Mouse (Mus musculus): ENCODE results near the gene Ddx23.

Ddx23 gene

DNA sequence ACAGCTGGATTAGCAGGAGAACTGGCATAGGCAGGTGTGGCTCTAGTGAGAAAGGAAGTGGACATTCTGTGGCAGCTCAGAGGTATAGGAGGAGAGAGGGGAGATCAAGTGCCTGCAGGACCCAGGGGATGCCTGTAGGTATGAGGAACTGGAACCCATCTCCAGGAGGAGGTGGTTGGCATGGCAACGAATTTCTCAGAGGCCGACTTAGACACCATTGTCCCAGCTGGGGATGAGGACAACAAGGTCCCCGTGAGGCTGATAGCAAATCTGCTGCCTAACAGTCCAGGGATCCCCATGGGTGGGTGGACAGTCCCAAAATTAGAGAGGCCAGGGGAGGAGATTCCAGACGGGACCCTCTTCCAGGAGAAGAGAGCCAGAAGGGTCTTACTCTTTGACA lies 29.8 kb downstream of the Ddx23 start:
- DNase-seq (ENCODE audit: low spot score in 2 of 2): no peak

DNA sequence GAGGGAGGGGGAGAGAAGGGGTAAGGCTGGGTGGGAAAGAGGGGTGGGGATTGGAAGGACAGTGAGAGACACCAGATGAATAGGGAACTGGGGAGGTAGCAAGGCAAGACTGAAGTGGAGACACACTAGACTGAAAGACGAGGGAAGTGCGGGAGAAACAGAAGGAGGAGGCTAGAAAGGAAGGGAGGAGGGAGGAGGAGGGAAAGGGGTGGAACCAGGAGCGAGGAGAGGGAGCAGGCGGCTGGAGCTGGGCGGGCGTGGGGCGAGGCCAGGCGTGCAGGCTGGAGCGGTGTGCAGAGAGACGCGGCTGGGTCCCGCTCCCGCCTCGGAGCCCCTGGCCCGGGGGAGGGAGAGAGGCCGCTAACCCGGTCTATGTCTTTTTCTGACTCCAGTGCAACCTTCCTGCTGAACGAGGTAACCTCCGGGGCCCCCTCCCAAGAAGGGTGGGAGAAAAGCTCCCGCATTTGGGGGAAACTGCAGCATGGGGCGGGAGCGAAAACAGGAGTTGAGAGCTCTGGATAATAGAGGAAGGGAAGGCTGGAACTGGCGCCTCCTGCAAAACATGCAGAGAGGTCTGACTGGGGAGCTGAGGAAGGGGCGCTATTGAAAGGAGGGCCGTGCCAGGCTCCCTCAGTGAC lies 30.5 kb downstream of the Ddx23 start:
- DNase-seq (ENCODE audit: low spot score in 2 of 2): no peak

DNA sequence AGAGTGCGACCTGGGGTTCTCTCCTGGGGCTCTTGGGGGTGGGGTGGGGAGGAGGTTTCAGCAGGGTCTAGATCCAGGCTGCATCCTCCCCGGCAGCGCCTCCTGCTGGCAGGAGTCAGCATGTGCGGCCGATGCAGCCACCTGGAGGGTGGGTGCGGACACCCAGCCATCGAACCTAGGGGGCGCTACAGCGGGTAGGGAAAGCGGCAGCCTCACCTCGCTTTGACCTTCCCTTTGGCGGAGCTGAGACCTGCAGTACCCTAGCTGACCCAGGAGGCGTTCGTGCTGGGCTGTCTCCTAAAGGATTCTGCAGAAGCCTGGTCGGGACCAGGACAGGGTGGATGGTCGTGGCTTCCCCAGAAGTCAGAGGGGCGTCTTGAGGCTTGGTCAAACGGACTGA lies 31.2 kb downstream of the Ddx23 start:
- peak; percentile 73 to 87 for DNase-seq (ENCODE audit: low spot score in 2 of 2)

DNA sequence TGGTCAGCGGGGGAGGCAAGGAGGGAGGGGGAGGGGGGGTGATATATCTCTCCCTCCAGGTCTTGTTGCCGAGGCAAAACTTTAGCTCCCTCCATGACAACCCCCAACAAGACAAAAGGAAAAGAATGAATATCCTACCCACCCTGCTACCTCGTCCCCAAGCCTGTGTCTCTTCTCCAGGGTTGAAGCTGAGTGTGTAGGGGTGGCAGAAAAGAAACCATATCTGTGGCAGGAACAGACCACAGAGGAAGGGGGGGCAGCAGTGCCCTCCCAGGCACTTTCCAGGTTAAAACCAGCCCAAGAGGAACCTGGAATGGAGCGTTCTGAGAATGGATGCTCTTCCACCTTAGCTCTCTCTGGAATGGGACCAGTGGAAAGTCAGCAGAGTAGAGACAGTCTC lies 32.2 kb downstream of the Ddx23 start, which contains the start of gene Cacnb3:
TSS of gene Cacnb3 (plus strand) at position 301 of the 400 bp plus-strand sequence.
- no peak for DNase-seq (ENCODE audit: low spot score in 2 of 2)

DNA sequence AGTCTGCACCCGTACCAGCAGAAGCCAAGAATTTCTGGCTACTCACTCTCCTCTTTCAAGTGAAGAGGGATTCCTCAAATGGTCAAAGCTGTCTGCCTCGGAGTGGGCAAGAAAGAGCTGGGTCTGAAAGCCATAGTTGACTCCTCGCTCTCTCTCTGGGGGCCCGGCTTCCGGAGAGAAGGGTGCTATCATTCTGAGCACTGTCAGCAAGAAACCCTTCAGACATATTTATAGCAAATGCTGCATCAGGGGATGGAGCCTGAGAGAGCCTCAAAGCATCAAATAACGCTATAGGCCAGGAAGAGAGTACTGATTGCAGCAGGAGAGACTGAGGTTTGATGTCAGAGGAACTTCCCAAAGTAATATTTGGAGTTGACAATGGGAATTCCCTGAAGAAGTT lies 33.2 kb downstream of the Ddx23 start:
- no peak for DNase-seq (ENCODE audit: low spot score in 2 of 2)

DNA sequence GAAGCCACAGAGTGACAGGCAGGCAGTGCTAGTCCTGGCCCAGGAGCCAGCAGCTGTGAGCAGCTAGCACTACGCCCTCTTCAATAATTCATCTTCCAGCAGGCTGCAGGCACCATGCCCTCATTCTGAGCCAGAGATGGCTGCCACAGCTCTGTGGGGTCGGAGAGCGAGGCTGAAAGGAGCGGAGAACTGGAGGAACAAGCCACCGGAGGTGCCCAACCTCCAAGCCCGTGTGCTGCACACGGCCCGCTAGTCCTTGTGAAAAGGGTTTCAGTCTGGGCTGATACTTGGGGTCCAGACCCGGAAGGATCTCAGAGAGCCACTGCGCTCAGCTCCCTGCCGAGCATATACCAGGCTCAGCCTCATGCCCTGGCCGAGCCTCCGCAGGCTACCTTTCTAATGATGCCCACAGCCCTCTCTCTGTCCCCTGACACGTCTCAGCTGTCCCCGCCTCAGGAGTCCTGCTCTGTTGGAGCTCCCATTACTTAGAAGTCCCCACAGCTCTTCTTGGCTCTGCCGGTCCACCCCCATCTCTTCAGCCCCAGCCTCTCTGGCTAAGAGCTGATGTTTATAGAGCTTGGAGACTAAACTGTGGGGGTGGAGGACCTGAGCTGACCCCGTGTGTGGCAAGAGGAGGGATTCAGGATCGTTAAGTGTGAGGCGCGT lies 34.0 kb downstream of the Ddx23 start:
- DNase-seq (ENCODE audit: low spot score in 2 of 2): no peak

DNA sequence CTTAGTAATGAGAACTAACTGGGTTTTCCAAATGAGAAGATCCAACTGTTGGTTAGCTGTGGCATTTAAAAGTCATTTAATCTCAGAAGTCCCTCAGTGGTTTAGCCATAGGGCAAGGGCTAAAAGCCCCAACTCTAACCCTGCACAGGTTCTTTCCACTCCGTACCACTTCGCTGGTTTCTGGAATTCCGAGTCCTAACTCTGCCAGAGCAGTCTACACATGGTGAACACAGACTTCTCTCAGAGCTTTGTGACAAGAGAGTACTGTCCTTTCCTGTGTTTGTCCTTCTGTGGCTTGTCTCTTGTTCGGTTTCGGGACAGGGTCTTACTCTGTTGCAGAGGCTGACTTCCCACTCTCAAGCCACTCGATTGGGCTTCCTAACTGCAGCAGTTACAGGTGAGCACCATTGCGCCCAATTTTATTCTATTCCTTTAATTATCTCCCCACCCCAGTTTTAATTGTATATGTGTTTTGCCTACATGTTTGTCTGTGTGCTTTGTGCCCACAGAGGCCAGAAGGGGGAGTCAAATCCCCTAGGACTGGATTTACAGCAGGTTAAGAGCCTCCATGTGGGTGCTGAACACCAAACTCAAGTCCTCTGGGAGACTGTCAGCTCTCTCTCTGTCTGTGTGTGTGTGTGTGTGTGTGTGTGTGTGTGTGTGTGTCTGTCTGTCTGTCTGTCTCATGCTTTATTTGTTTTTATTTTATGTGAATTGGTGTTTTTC lies 36.0 kb downstream of the Ddx23 start:
- DNase-seq (ENCODE audit: low spot score in 2 of 2): no peak

DNA sequence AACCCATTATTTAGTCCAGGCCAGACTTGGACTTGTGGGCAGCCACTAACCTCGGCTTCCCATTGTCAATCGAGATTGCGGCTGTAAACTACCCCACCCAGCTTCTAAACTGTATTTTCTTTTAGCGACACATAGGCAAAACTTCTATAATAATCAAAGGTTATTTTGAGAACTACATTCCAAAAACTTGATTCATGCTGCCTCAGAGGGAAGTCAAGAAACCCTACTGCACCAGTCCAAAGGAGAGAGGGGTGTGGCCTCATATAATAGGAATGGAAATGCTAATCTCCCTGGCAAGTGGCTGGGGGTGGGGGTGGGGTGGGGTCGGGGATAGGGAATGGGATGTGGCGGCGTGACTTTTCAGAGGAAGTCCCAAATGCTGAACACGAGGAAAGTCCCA lies 36.6 kb downstream of the Ddx23 start:
- no peak for DNase-seq (ENCODE audit: low spot score in 2 of 2)

DNA sequence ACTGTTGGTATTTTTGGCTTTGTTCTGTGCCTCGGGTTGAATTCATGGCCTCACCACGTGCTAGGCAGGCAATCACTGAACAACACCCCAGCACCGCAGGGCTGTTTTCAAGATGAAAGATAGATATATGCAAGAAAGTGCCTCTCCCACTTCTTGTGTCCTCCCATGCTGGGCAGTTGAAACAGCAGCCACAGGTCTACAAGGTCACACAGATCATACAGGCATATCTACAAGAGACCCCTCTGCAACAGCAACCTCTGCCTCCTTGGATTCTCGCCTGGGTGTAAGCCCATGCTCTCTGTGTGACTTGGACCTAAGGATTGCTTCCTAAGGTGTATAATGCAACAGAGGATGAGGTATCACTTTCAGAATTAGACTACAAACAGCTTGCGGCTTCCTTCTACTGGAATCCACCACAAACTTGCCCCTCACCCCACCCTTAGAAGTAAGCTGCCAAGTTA lies 39.3 kb downstream of the Ddx23 start:
- DNase-seq (ENCODE audit: low spot score in 2 of 2): no peak

DNA sequence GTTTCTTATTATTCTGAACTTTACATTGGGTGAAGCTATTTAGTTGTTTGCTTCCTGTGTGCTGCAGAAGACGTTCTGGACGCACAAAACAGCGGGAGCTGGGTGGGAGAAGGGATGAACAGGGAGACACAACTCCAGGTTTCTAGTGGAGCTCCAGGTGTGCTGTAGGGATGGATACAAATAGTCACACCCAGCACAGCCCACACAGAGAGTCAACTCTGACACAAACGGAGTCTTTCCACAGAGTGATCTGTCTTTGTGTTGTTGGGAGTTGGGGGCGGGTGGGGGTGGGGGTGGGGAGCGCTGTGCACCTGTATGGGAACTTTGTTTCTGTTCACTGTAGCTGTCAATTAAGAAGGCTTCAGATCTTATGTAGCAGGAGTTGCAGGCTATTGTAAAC lies 40.0 kb downstream of the Ddx23 start:
- DNase-seq (ENCODE audit: low spot score in 2 of 2): no peak

DNA sequence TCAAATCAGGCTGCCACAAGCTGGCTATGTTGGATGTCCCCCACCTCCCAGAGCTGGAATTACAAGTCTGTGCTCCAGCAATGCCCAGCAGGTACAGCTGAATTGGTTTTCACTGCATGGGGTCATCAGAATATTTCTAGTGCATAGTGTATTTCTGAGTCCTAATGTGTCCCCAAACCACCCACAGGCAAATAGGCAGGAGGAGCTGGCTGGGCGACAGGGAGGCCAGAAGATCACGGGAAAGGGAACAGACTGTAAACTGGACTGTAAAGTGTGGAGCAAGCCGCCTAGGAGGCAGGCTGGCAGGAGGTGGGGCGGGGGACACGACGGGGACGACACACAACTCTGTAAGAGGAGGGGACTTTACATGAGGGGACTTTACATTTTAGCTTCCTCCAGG lies 40.5 kb downstream of the Ddx23 start:
- no peak for DNase-seq (ENCODE audit: low spot score in 2 of 2)

DNA sequence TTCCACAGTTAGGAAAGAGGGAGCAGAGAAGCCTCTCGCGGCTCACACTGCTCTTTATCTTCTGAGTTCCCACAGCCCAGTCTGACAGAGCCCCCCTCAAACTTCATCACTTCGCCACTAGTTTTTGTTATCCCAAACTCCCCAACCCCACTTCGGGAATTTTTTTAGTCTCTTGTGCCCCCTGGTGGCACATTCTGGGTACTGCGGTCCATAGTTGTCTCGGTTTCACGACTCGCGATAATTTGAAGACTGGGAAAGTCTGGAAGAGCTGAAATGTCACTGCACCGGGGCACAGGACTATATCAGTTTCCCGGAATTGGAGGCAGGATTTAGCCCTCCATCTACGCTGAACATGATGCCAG lies 45.5 kb downstream of the Ddx23 start:
- peak; percentile 79 to 85 for DNase-seq (ENCODE audit: low spot score in 2 of 2)

DNA sequence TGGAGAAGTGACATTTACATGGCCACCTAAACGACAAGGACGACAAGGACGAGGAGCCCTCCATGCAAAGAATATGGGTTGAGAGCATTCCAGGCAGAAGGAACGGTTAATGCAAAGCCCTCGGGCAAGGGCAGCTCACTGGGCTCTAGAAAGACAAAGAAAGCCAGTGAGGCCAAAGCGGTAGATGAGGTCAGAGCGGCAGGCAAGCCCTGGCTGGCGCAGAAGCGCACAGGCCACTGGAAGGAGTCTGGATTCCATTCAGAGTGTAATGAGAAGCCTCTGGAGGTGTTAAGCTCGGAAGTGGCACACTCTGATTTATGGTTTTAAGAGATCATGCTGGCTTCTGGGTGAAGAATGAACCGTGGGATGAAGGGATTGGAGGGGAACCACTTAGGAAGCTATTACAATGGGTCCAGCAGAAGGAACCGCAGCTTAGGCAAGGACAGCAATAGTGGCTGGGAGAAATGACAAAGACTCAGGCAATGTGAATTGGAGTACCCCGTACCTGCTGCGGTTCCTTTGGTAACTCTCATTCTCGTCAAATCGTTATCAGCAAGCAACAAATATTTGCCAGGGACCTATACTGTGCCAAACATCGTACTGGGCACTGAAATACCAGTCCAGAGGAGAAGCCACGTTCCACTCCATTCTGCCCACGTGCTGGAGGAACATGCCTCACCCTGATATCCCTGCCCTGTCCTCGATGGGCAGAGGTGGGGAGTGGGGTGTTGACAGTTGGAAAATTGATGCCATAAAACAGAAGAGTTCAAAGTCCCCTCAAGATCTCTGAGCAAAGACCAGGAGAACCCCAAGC lies 46.1 kb downstream of the Ddx23 start:
- DNase-seq (ENCODE audit: low spot score in 2 of 2): no peak

DNA sequence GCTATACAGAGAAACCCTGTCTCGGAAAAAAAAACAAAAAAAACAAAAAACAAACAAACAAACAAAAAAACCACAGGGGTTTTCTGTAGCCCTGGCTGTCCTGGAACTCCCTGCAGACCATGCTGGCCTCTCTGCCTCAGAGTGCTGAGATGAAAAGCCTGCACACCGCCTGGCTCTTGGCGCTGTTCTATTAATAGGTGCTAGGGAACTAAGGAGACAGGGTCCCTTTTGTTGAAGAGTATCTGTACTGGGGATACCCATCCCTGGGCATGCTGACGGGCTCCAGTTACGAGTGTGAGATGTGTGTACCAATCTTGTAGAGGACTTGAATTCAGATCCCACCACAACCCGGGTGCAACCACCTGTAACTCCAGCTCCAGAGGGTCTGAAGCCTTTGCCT lies 46.9 kb downstream of the Ddx23 start:
- no peak for DNase-seq (ENCODE audit: low spot score in 2 of 2)

DNA sequence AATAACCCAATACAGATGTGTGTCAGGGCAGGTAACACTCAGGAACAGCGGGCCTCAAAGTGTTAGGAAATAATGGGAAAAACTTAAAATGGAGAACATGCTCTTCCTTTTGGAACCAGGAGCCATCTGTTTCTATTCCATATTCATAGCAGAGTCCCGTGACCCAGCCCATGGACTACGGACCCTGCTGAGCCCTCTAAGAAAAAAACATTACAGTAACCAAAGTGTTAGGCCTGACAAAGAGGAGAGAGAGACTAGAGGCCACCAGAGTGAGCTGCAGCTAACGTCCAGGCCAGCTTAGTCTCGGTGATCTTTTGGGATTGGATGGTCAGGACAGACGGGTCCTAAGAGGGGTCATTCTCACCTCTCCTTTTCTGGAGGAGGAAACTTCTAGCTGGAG lies 47.7 kb downstream of the Ddx23 start:
- DNase-seq (ENCODE audit: low spot score in 2 of 2): no peak

DNA sequence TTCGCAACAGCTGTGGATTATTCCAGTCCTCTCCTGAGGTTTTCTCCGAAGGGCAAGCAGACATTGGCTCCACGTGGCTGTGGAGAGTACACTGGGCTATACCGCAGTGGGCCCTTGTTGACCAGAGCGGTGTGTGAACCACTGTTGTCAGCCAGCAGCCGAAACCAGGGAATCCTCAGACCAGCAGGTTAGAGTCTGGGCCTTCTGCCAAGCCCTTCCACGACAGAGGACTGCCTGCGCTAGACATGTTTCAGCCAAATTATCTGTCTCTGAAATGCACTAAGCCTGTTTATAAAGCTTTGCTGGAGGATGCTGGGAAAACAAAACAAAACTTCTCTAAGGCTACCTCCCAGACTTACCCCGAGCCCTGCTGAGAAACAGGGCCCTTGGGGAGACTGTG lies 48.1 kb downstream of the Ddx23 start:
- peak in 1 of 2 experiments; percentile 50 for DNase-seq (ENCODE audit: low spot score in 2 of 2)

DNA sequence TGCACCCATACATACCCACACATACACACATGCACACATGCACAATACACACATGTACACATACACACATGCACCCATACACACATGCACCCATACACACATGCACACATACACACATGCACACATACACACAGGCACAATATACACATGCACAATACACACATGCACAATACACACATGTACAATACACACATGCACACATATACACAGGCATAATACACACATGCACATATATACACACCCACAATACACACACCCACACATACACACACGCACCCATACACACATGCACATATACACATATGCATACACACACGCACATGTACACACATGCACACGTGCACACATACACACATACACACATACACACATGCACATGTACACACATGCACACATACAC lies 50.5 kb downstream of the Ddx23 start:
- no peak for DNase-seq (ENCODE audit: low spot score in 2 of 2)

DNA sequence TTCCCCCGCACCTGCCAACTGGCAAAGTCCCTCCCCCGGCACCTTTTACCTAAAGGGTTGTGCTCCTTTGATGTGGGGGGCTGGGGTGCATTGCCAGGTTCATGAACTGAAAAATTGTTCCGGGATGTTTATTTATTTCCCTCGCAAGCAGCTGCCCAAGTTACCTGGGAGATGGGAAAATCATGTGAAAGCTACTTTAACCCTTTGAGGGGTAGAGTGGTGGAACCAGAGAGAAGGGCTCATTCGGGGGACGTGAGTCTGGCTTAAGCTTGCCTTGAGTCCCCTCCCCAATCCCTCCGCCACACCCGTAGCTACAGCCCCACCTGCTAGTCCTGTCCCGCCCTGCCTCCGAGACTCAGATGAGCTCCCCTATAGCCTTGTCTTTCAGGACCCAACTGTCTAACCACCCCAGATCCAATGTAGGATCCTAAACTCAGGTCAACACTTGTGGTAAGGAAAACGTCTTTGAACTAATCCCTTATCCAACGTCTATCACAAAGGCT lies 52.5 kb downstream of the Ddx23 start:
- no peak for DNase-seq (ENCODE audit: low spot score in 2 of 2)

DNA sequence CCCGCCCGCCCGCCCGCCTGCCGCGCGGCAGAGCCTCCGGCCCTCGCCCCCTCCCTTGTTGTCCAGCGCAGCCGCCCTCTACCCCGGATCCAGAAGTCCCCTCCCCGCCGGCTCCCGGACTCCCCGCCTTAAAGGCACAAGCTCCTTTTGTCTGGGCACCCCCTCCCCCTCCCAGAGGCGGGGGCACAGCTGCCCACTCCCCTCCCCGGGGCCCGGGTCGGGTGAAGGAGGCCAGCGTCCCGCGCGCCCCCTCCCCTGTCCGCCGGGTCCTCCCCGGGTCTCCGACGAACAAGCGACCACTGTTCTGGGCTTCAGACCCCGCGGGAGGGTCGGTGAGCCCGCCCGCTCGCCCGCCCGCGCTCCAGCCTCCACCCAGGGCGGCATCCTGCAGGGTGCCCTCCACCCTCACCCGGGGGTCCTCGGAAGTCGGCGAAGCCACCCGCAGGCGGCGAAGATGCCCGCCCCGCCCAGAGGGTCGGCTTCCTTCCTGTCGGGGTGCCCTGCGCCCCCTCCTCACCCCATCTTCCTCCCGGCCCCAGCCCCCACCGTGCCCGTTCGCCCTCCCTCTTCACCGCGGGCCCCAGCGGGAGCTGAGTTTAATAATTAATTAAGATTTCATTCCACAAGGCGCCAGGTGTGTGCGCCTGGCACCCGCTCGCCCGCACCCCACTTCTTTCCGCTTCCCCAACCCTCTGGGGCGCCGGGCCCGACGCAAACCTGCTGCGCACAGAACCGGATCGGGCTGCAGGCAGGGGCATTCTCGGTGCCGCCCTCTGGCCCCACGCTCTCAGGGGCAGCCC lies 53.2 kb downstream of the Ddx23 start, which contains the start of gene Adcy6:
TSS of gene Adcy6 (minus strand) at position 746 of the 800 bp plus-strand sequence.
- peak; percentile 63 to 77 for DNase-seq (ENCODE audit: low spot score in 2 of 2)

DNA sequence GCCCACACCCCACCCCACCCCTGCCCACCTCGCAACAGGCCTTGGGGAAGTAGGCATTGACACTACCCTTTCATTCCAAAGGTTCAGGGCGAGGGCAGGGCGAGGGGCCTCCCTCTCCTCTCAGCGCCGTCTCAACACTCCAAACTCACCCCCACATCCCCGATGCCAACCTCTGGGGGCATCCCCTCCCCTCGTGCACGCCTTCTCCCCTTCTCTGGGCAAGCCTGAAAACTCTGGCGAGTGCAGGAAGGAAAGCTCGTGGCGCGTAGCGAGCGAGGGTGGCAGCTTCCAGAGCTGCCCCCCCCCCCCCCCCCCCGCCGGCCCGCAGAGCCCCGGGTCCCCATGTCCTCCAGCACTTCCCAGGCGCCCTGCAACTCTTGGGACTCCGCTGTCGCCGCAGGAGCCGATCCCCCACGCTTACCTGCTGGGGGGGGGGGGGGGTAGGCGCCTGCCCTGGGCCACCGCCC lies 53.9 kb downstream of the Ddx23 start:
- peak in 1 of 2 experiments; percentile 20 for DNase-seq (ENCODE audit: low spot score in 2 of 2)

Measured in cerebellum, postnatal 4 days (tissue).